Mouse (Mus musculus) left cerebral cortex, postnatal 4 days (tissue): ENCODE data around the gene Gm21921. TPM values are rescaled to one million over a fixed set of nuclear protein-coding genes. Genes with fewer than 3 reads are reported as not detected.
"Not testable (repeated sequence)": the region's sequence is repeated elsewhere in the genome, so short reads cannot be mapped to it uniquely, and the experiment has no call there.

Source experiments
- DNase-seq: peaks from one replicate; pipeline ENCODE4 v3.0.0-alpha.2; 2022
- intact Hi-C: fragments of 180-260 bp; cut with DNase I; formaldehyde crosslinking; loops from one replicate; pipeline ENCODE4 v1.15.1; 2025
- total RNA-seq, 2 experiments: library from RNA; stranded (reverse); gene quantifications; 2 replicates each; pipeline ENCODE4 v1.2.3; 2021

Gm21921 gene
- total RNA-seq: not detected

GRCm38 (mm10) chrY:24796143-24796542 is at the start of gene Gm21921:
Gene Gm21921 (minus strand): TSS chrY:24796243.
- DNase-seq, intact Hi-C loops: not testable (repeated sequence)
